Mouse (Mus musculus): Measurements from ENCODE around the gene Cog7.

GRCm38 (mm10) chr7:122000396-122000795 is 18.9 kb upstream of the Cog7 start:
- no peak for TF ChIP-seq CTCF (IDR thresholded peaks at IDR 0.05; ENCODE audit: insufficient read depth, low read length)
- no peak for TF ChIP-seq POLR2A (IDR thresholded peaks at IDR 0.05; ENCODE audit: borderline replicate concordance, extremely low read depth, low read depth, low read length)
